Mouse (Mus musculus) olfactory bulb, adult 2 months (tissue): ENCODE data around the gene Csf3.

Experiments used
- CTCF ChIP-seq: fragments of 200-500 bp; IDR thresholded peaks from 2 replicates; pipeline ENCODE4 v1.5.1; 2012; ENCODE audit warnings: low read depth, mild to moderate bottlenecking, low read length, moderate library complexity; ENCODE audit not compliant: insufficient read depth
- POLR2A ChIP-seq: fragments of 200-500 bp; IDR thresholded peaks from 2 replicates; pipeline ENCODE4 v1.6.1; 2012; ENCODE audit warnings: mild to moderate bottlenecking, low read depth, low read length, moderate library complexity; ENCODE audit not compliant: insufficient read depth

DNA sequence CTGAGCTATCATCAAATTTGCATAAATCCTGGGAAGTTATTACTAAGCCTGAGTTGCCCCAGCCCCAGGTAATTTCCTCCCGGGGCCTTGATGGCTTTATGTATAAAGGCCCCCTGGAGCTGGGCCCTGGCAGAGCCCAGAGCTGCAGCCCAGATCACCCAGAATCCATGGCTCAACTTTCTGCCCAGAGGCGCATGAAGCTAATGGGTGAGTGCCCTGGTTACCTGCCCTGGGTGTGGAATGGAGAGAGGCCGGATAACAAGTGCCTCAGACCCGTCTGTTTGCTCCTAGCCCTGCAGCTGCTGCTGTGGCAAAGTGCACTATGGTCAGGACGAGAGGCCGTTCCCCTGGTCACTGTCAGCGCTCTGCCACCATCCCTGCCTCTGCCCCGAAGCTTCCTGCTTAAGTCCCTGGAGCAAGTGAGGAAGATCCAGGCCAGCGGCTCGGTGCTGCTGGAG lies at the start of gene Csf3:
- TF ChIP-seq CTCF (no peak), POLR2A (no peak)
